Comparison of ENCODE assay signal across 10 mouse cellular contexts in the genomic region with DNA sequence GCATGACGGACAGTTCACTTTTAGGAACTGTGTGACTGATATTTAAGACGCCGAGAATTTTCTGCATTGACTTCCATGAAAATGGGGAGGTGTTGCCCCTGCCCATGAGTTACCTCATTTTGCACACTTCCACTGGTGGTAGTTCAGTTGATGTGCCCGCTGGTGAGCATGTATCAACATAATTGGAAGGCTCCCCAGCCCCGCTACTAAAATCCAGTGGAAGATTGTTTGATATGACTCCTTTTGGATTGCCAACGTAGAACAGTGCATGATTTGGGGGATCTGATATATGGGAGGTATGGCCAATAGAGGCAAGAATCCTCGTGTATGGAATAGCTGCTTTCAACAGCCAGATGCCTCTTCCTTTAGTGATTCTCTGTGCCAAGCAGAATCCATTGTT. TPM values are rescaled to one million over a fixed set of nuclear protein-coding genes. Genes with fewer than 3 reads are reported as not detected.
A peak's percentile ranks its signal among the peaks of the same experiment; 100 is the strongest.
DNase-seq lines count a peak whose midpoint lies in the region; ATAC-seq and TF ChIP-seq lines count a peak whose summit lies in the region.
"Had no signal": no experiment of that assay in that cellular context is flagged by ENCODE, and none has a peak within 500 bp of the region (broad histone marks: within the 10 kb centered on the region; RNA-seq: fewer than 3 reads in every experiment).

No protein-coding gene starts in this region.

- peak overlapping the region; percentile 80; the same call in 1 of the 2 replicates for H3K4me2 ChIP-seq in liver, embryonic 11.5 days
- H3K4me2 ChIP-seq in liver, postnatal 0 days (ENCODE audit: low read depth, low read length): no peak overlapping the region
- H3K4me2 ChIP-seq in forebrain, embryonic 16.5 days (ENCODE audit: low read length): peak overlapping the region; percentile 72
- peak overlapping the region; percentile 59 for H3K4me2 ChIP-seq in midbrain, postnatal 0 days (ENCODE audit: low read depth, low read length, poor library complexity, severe bottlenecking)

- H3K9ac ChIP-seq in liver, embryonic 11.5 days (ENCODE audit: low read depth, low read length): no peak overlapping the region
- H3K9ac ChIP-seq in liver, postnatal 0 days (replicated peaks): no peak overlapping the region
- H3K9ac ChIP-seq in forebrain, embryonic 16.5 days (replicated peaks; ENCODE audit: low read depth, low read length): peak overlapping the region; percentile 99
- peak overlapping the region; percentile 81 for H3K9ac ChIP-seq in midbrain, postnatal 0 days (replicated peaks; ENCODE audit: low read length, poor library complexity, severe bottlenecking)
- H3K9ac ChIP-seq: liver, embryonic 14.5 days had no signal

- no peaks in the 10 kb centered on the region; the same call in 1 of the 2 replicates for H3K4me1 ChIP-seq in liver, embryonic 11.5 days (replicated peaks; ENCODE audit: control insufficient read depth, insufficient read depth, low read length)
- H3K4me1 ChIP-seq in liver, postnatal 0 days (ENCODE audit: insufficient read depth): 0 out of 2 replicates have a peak, but pooled peaks cover 3% of the 10 kb centered on the region
- H3K4me1 ChIP-seq in forebrain, embryonic 16.5 days (replicated peaks; ENCODE audit: control insufficient read depth, insufficient read depth, low read length): peaks cover 13% of the 10 kb centered on the region
- H3K4me1 ChIP-seq in midbrain, postnatal 0 days (ENCODE audit: insufficient read depth, low read length): no peaks in the 10 kb centered on the region

- H3K9me3 ChIP-seq in liver, embryonic 11.5 days (ENCODE audit: control insufficient read depth, low read length): no peaks in the 10 kb centered on the region
- H3K9me3 ChIP-seq in liver, postnatal 0 days (ENCODE audit: low read length): no peaks in the 10 kb centered on the region
- no peaks in the 10 kb centered on the region for H3K9me3 ChIP-seq in forebrain, embryonic 16.5 days (ENCODE audit: control insufficient read depth, low read length)
- H3K9me3 ChIP-seq in midbrain, postnatal 0 days (ENCODE audit: low read length): no peaks in the 10 kb centered on the region

- no peak for ATAC-seq in liver, embryonic 11.5 days (replicated peaks; ENCODE audit: low FRiP score)
- no peak for ATAC-seq in liver, postnatal 0 days
- no peak for ATAC-seq in forebrain, embryonic 16.5 days
- no peak for ATAC-seq in midbrain, postnatal 0 days (ENCODE audit: low FRiP score)

- WGBS in liver, embryonic 11.5 days: 51% methylated on average over 7 of the region's 7 CpGs
- 52% methylated on average over 7 of the region's 7 CpGs for WGBS in liver, postnatal 0 days (ENCODE audit: insufficient replicate concordance)
- WGBS in forebrain, embryonic 16.5 days: 27% methylated on average over 7 of the region's 7 CpGs
- 12% methylated on average over 7 of the region's 7 CpGs for WGBS in midbrain, postnatal 0 days

- no peak overlapping the region; the same call in 1 of the 2 replicates for H3K4me3 ChIP-seq in liver, embryonic 11.5 days (ENCODE audit: low read depth, low read length)
- no peak overlapping the region for H3K4me3 ChIP-seq in liver, postnatal 0 days (ENCODE audit: low read depth, low read length)
- peak overlapping the region; percentile 89 for H3K4me3 ChIP-seq in forebrain, embryonic 16.5 days (replicated peaks; ENCODE audit: low read length)
- peak overlapping the region; percentile 67 for H3K4me3 ChIP-seq in midbrain, postnatal 0 days (ENCODE audit: low read depth, low read length)

- peak; percentile 17 for DNase-seq in cerebellum, adult 11-12 months
- no peak for DNase-seq in cerebellum, postnatal 4 days (ENCODE audit: low spot score in 2 of 2)
- DNase-seq in liver, embryonic 11.5 days (ENCODE audit: low spot score): no peak
- DNase-seq in liver, postnatal 0 days: no peak
- no peak for DNase-seq in midbrain, postnatal 0 days (ENCODE audit: low spot score)
- DNase-seq in ovary, postnatal 14 days (ENCODE audit: low spot score): no peak
- DNase-seq in adrenal gland, postnatal 10 days: no peak
- DNase-seq: kidney, adult 8-10 months had no signal

- H3K36me3 ChIP-seq in liver, embryonic 11.5 days (ENCODE audit: control insufficient read depth, insufficient read depth, low read length): no peaks in the 10 kb centered on the region
- no peaks in the 10 kb centered on the region for H3K36me3 ChIP-seq in liver, postnatal 0 days (replicated peaks; ENCODE audit: insufficient read depth, low read length)
- H3K36me3 ChIP-seq in forebrain, embryonic 16.5 days (ENCODE audit: control insufficient read depth, insufficient read depth): no peaks in the 10 kb centered on the region
- H3K36me3 ChIP-seq in midbrain, postnatal 0 days (ENCODE audit: insufficient read depth, low read length): no peaks in the 10 kb centered on the region

- TF ChIP-seq CTCF in liver, postnatal 0 days (IDR thresholded peaks at IDR 0.05; ENCODE audit: low read depth): no peak
- TF ChIP-seq CTCF in midbrain, postnatal 0 days (IDR thresholded peaks at IDR 0.05): no peak

- no peak overlapping the region for H3K27ac ChIP-seq in liver, embryonic 11.5 days (ENCODE audit: low read depth, low read length)
- H3K27ac ChIP-seq in liver, postnatal 0 days (ENCODE audit: low read depth): no peak overlapping the region
- peak overlapping the region; percentile 99 for H3K27ac ChIP-seq in forebrain, embryonic 16.5 days (ENCODE audit: low read length)
- peak overlapping the region; percentile 92 for H3K27ac ChIP-seq in midbrain, postnatal 0 days (ENCODE audit: low read depth, low read length)
- H3K27ac ChIP-seq: liver, embryonic 14.5 days had no signal

- H3K27me3 ChIP-seq in liver, embryonic 11.5 days (replicated peaks; ENCODE audit: control insufficient read depth, insufficient read depth, low read length): peaks cover 41% of the 10 kb centered on the region
- peaks cover 39% of the 10 kb centered on the region for H3K27me3 ChIP-seq in liver, postnatal 0 days (ENCODE audit: insufficient read depth, low read length)
- H3K27me3 ChIP-seq in forebrain, embryonic 16.5 days (replicated peaks; ENCODE audit: control insufficient read depth, insufficient read depth, low read length): no peaks in the 10 kb centered on the region
- no peaks in the 10 kb centered on the region for H3K27me3 ChIP-seq in midbrain, postnatal 0 days (ENCODE audit: insufficient read depth, low read length)

- TF ChIP-seq EP300 in liver, postnatal 0 days (IDR thresholded peaks at IDR 0.05; ENCODE audit: low read depth): no peak

RNA-seq across cellular contexts. Expression of gene Ctnnd2, which starts 1.9 kb away (rescaled TPM):
- polyA plus RNA-seq in liver, embryonic 11.5 days (2014; fragmentation: Nextera tagmentation; extraction: Ambion mirVana): 0.85 and 1.3 TPM in 2 replicates
- polyA plus RNA-seq in liver, postnatal 0 days (2015; fragmentation: Nextera tagmentation; extraction: Ambion mirVana): 0.05 and 0.15 TPM in 2 replicates
- 71.7 and 82.7 TPM in 2 replicates for polyA plus RNA-seq in forebrain, embryonic 16.5 days (2015; fragmentation: Nextera tagmentation; extraction: Ambion mirVana)
- 177 and 178 TPM in 2 replicates for total RNA-seq in midbrain, postnatal 0 days (2014; rRNA removed)
- polyA plus RNA-seq in midbrain, postnatal 0 days (2015; fragmentation: Nextera tagmentation; extraction: Ambion mirVana): 82.5 and 89.0 TPM in 2 replicates
- 1 to 10 TPM; 3.4 to 5.5 TPM for total RNA-seq in adrenal gland, postnatal 10 days (2021)

Comparison
In these comparisons a context has a peak if more than half of its experiments do, and no peak if none do; other contexts are left out.
1. H3K27ac ChIP-seq: peak in forebrain, embryonic 16.5 days (single experiment) and midbrain, postnatal 0 days (single experiment); none in liver, embryonic 11.5 days (single experiment) and liver, postnatal 0 days (single experiment).
2. H3K4me3 ChIP-seq: peak in forebrain, embryonic 16.5 days (single experiment) and midbrain, postnatal 0 days (single experiment); none in liver, embryonic 11.5 days (single experiment) and liver, postnatal 0 days (single experiment).
3. H3K9ac ChIP-seq: peak in forebrain, embryonic 16.5 days (single experiment) and midbrain, postnatal 0 days (single experiment); none in liver, embryonic 11.5 days (single experiment) and liver, postnatal 0 days (single experiment).
4. RNA of gene Ctnnd2, which starts 1.9 kb away (polyA plus RNA-seq): 82.5 to 89.0 TPM in midbrain, postnatal 0 days and 71.7 to 82.7 TPM in forebrain, embryonic 16.5 days; 0.85 to 1.3 TPM in liver, embryonic 11.5 days and 0.05 to 0.15 TPM in liver, postnatal 0 days; every median in the first group is over 10 times any median in the second.